Mouse (Mus musculus): ENCODE measurements around the gene Olfr545. TPM values are rescaled to one million over a fixed set of nuclear protein-coding genes. Genes with fewer than 3 reads are reported as not detected.

Olfr545 gene
- total RNA-seq, 2 experiments from 2014 or later = not detected

DNA sequence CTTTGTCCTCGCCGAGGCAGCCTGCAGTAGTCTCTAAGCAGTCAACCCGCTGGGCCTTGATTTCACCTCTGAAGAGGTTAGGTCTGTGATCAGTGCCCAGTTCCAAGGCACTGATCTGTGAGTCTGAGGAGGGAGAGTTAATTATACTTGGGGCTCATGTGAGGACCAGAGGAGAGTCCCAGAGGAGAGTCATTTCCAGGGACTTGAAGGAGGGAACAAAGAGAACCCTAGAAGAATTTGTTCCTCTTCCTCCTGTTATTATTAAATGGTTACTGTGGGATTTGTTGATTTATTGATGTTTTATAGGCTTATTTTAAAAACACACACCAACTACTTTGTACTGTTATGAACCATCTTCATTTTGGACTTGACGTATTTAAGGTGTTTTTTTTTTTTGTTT, 17.8 kb downstream of the Olfr545 start, which contains the start of gene Olfr543:
Gene Olfr543, minus strand, starts transcription at position 101 of the 400 bp plus-strand sequence.
- DNase-seq (ENCODE audit: low spot score) = no peak
- intact Hi-C loops (cut with DNase I) = no loop called here

DNA sequence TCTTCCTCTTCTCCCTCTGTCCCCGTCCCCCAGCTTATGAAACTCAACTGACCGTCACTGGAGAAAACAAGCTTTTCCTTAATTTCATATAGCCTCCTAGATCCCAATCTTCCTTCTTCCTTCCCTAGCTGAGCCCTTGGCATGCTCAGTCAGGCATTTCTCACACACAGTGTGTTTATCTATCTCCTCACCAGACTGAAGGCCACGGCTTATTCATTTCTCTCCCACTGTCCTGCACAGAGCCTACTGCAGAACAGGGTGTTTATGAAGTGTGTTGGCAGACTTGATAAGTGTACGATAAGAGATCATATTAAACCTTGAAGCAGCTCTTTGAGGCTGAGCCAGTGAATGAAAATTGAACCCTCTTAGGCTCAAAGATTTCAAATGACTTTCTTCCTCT, 18.6 kb downstream of the Olfr545 start:
- no peak for DNase-seq (ENCODE audit: low spot score)
- intact Hi-C loops (cut with DNase I) = no loop called here

DNA sequence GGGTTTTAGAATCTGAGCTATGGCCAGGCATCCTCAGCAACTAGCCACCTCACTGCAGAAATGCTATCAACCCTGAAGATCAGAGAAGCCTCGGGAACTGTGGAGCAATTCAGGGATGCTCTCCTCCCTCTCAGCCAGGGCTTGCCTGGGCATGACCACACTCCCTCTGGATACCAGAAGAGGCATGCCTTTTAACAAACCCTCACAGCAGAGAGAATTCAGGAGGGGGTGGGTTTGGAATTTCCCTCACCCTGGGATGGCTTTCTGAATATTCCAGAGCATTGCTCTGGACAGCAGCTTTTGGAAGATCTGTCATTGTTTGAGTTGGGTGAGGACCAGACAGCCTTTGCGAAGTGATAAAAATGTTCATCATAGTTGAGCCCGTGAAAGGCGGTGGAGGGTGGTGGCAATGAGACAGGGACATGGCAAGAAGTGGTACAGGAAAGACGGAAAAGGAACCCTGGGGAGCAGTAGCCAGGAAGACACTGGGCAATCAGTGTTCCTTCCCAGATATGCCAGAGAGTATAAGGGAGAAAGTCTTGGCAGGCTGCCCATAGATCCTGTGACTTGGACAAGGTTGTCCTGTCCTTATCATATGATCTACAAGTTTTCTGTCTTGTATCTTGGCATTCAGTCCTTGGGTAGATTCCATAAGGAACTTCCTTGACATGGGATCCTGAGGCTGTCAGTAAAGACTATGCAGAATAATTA, 19.9 kb downstream of the Olfr545 start:
- DNase-seq (ENCODE audit: low spot score) = no peak
- intact Hi-C loops (cut with DNase I) = no loop called here

DNA sequence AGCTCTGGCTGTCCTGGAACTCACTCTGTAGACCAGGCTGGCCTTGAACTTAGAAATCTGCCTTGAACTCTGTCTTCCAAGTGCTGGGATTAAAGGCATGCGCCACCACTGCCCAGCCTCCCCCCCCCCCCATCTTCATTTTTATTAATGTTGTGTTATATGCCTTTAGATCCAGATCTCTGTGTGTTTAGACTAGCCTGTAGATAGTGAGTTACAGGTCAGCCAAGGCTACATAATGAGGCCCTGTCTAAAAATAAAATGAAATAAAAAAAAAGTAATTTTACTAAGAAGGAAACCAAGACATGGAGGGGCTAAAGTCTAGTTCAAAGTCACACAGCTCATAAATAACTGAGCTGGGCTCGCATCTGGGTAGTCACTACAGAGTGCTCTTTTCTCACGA, 20.4 kb downstream of the Olfr545 start:
- no peak for DNase-seq (ENCODE audit: low spot score)
- intact Hi-C loops (cut with DNase I) = no loop called here

DNA sequence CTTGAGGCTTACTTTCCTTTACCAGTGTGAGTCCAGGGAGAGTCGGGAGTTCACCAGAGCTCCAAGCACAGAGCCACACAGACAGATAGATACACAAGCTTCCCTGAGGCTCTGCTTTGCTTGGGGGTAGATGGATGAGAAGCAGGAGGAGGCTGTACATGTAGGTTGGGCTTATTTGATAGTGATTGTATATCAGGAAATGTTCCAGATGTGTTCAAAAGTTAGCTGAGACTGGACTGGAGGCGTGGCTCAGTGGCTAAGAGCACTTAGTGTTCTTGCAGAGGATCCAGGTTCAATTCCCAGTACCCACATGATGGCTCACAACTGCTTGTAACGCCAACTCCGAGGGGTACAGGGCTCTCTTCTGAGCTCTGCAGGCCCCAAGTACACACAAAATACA, 20.9 kb downstream of the Olfr545 start:
- no peak for DNase-seq (ENCODE audit: low spot score)
- intact Hi-C loops (cut with DNase I) = no loop called here

DNA sequence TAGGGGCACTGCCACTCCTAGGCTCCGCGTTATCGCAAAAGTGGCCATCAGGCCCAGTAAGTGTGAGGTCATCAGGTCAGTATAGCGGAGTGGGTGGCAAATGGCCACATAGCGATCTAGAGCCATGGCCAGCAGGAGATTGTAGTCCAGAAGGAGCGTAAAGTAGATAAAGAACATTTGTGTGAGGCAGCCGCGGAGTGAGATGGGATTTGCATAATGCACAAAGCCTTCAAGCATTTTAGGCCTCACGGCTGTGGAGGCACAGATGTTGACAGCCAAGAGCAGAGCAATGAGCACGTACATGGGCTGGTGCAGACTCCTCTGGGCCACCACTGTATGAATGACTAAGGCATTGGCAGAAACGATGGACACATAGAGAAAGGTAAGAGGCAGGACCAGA, 22.0 kb downstream of the Olfr545 start:
- intact Hi-C loops (cut with DNase I) = no loop called here
- no peak for DNase-seq (ENCODE audit: low spot score)

DNA sequence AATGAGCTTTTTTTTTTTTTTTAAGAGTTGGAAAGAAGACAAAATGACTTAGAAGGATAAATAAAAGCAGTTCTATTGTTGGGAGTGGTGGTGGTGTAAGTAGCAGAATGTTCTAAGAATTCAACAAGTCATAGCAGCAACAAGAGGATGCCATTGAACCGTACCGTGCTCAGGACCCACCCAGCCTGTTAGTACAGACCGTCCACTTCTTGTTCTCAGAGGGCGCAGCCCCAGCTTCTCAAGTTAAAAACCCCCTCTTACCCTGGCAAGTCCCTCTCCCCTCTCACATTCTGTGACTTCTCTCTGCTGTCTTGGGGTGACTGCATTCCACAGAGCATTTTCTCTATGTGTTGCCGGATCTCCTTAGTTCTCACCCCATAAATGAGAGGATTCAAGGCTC, 22.8 kb downstream of the Olfr545 start:
- no peak for DNase-seq (ENCODE audit: low spot score)
- intact Hi-C loops (cut with DNase I) = no loop called here

DNA sequence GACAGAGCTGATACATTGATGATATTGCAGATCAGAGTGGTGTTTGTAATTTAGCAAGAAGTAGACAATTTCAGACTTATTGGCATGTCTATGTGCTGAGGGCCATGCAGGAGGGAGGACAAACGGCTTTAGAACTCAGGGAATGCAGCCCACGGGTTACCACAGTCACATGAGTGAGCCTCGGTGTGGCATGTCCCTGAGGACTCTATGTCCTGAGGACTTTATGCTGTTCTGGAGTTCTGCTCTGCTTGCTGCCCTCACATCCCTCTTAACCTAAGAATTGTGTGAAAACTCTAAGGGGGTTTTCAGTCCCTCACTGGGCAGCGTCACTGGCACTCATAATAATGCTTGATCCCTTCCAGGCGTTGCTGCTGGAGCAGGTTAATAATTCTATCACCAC, 26.7 kb downstream of the Olfr545 start:
- intact Hi-C loops (cut with DNase I) = no loop called here
- no peak for DNase-seq (ENCODE audit: low spot score)

DNA sequence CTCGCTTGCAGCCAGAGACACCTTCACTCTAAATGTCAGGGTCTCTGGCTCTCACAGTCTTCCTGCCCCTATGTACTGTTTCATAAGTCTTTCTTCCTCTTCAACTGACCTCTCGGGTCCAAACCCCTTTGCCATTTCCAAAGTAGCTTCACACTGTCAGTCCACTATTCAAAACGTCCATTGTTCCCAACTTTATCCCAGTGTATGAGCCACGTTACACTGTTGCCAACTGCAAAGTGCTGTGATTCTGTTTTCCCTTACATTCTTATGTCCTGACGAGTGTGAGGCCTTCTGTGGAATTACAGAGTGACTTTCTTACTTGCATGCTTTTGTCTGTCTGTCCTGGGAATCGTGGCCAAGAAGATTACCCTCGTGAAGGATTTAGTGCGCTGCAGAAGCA, 31.8 kb downstream of the Olfr545 start:
- DNase-seq (ENCODE audit: low spot score) = no peak
- intact Hi-C loops (cut with DNase I) = no loop called here

DNA sequence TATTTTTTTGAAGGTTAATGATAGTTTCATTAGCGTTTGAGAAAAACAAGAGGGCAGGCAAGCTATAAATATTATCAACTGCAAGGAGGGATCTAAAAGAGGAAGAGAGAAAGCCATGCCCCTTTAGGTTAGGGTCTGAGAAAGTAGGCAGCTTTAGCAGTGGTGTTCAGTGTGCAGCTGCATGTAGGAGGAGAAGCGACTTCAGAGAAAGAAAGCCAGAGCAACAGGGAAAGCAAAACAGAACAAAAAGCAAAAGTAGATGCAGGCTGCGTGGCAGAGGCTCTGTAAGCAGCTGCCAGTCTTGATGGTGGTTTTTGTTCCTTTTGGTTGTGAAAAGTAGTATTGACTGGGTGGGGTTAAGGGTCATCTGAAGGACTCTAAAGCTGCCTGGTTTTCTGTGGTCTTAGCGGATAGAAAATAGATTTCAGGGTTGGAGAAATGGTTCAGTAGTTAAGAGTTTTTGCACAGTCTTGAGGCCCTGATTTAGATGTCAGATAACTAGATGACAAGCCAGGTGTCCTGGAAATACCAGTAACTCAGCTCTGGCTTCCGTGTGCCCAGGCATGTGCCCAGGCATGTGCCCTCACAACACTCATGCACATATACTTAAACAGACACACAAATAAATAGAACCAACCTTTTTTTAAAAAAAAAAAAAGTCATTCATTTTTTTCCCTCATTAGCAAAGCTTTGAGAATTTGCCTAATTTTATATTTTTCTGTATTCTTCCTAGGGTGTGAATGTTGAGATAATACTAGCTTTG, 40.6 kb downstream of the Olfr545 start:
- intact Hi-C loops (cut with DNase I) = no loop called here
- no peak for DNase-seq (ENCODE audit: low spot score)

DNA sequence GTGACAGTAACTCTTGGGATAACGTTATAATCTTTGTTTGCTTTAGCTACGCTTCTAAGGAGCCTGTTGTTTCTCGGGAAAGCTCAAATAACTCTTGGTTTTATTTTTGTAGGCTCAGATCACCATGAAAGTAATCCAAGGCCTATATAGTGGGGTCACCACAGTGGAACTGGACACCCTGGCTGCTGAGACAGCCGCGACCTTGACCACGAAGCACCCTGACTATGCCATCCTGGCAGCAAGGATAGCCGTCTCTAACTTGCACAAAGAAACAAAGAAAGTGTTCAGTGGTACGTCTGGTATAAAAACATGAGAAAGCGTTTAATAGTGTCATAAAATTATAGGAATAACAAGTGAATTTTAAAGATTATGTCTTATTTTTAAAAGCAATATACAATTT, 52.9 kb downstream of the Olfr545 start:
- no peak for DNase-seq (ENCODE audit: low spot score)
- intact Hi-C loops (cut with DNase I) = no loop called here

DNA sequence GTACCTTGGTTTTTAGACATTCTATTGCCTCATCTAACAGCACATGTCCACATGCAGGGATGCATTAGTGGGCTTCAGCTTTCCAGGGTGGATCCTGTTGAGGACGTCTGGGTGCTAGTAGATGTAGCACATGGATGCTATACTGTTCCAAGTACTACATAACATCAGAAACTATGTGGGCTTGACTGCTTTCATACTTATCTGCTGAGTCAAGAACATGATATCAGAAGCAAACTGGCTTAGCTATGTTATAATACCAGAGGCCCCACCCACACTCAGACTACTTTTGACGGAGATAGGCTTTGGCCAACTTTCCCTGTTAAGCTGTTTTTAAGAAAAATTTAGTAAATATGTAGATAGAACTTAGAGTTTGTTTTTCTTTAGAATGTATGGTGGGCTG, 55.1 kb downstream of the Olfr545 start:
- intact Hi-C loops (cut with DNase I) = no loop called here
- no peak for DNase-seq (ENCODE audit: low spot score)

DNA sequence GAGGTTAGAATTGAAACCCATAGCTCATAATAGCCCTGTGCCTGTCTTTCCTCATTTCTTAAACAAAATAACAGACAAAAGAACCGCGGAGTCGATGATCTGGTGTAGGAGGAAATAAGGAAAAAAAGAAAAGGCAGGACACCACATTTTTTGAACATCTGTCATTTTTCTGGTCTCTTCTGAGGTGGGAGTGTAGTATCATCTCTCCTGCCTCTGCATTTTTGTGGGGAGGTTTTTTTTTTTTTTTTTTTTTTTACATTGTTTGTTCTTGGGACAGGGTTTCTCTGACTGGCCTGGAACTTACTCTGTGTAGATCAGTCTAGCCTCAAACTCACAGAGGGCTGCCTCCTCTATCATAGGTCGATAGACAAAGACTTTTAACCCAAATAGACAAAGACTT, 56.9 kb downstream of the Olfr545 start:
- intact Hi-C loops (cut with DNase I) = no loop called here
- DNase-seq (ENCODE audit: low spot score) = no peak

DNA sequence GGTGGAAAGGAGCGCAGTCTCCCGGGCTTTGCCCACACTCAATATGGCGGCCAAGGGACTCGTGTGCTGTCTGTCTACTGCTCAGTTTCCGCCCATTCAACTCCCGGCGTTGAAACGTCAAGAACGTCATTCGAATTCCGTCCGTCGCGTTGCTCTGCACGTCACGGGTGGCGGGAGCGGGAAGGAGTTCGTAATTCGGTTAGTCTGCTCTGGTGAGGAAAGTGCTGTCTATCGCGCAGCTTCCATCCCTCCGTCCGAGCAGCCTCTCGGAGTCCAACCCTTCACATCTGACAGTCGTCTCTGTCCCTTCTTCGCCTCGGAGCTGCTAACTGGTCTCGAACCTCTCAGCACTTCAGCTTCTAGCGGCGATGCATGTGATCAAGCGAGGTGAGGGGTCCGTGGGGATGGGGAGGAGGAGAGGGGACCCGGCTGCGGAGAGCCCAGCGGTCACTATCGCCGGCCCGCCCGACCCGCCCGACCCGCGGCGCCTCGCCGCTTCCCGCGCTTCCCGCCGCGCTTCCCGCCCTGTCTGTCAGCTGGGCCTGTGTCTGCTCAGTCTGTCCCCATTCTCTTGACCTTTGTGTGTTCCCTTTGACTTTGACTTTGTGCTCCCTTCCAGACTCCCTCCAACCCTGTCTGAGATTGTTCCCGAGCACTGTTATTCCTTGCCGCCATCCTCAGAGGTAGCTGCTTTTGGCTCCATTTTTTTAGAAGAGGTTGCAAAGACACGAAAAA, 57.5 kb downstream of the Olfr545 start, which contains the start of gene Rrm1:
Gene Rrm1, plus strand, starts transcription at position 39 of the 735 bp plus-strand sequence.
- DNase-seq (ENCODE audit: low spot score) = peak; percentile 89
- intact Hi-C loops (cut with DNase I) = no loop called here

Other genes with a start within 250 kb of the Olfr545 start
- 10 to 100 TPM; 24.8 to 30.5 TPM for gene Rhog, start 243.5 kb downstream of the Olfr545 start, total RNA-seq (2021)
- 10 to 100 TPM; 21.6 to 21.8 TPM for gene Stim1, start 231.8 kb downstream of the Olfr545 start, total RNA-seq (2021)
- 10 to 100 TPM in 1 of 2 experiments, 1 to 10 TPM in 1; 8.4 to 11.5 TPM for gene Rrm1, start 57.9 kb downstream of the Olfr545 start, total RNA-seq (2021)
- gene Olfr543, start 17.9 kb downstream of the Olfr545 start, total RNA-seq (2021) = not detected
- gene Olfr544, start 11.3 kb downstream of the Olfr545 start, total RNA-seq (2021) = not detected
- gene Olfr547, start 35.2 kb upstream of the Olfr545 start, total RNA-seq (2021) = not detected
- not detected for gene Olfr548-ps1, start 41.3 kb upstream of the Olfr545 start, total RNA-seq (2021)
- gene Olfr549, start 50.3 kb upstream of the Olfr545 start, total RNA-seq (2021) = not detected
- gene Trim21, start 65.9 kb upstream of the Olfr545 start, total RNA-seq (2021) = 1 to 10 TPM; 5.4 to 5.5 TPM
- under 1 TPM; 0.10 to 0.17 TPM for gene Olfr550, start 71.9 kb upstream of the Olfr545 start, total RNA-seq (2021)
- gene Olfr551, start 92.3 kb upstream of the Olfr545 start, total RNA-seq (2021) = not detected
- under 1 TPM; 0.08 to 0.36 TPM for gene Olfr552, start 98.2 kb upstream of the Olfr545 start, total RNA-seq (2021)
- gene Olfr553, start 118.6 kb upstream of the Olfr545 start, total RNA-seq (2021) = not detected
- gene Olfr554, start 138.9 kb upstream of the Olfr545 start, total RNA-seq (2021) = not detected
- not detected for gene Olfr555, start 159.2 kb upstream of the Olfr545 start, total RNA-seq (2021)
- not detected for gene Olfr556, start 165.3 kb upstream of the Olfr545 start, total RNA-seq (2021)
- gene Trim68, start 187.8 kb upstream of the Olfr545 start, total RNA-seq (2021) = 1 to 10 TPM; 6.5 to 8.2 TPM
- not detected for gene Olfr557, start 196.3 kb upstream of the Olfr545 start, total RNA-seq (2021)
- gene Olfr558, start 202.6 kb upstream of the Olfr545 start, total RNA-seq (2021) = 1 to 10 TPM; 2.4 to 4.4 TPM
- not detected for gene Olfr33, start 219.5 kb upstream of the Olfr545 start, total RNA-seq (2021)
- not detected for gene Olfr559, start 227.9 kb upstream of the Olfr545 start, total RNA-seq (2021)

Measured in heart, postnatal 25 days (tissue).